Mouse (Mus musculus) layer of hippocampus, adult 11-12 months (tissue): ENCODE results near the gene Kif26a.

Source experiments
- DNase-seq: peaks from one replicate; pipeline ENCODE4 v3.0.0; 2022; ENCODE audit warnings: low spot score

Kif26a gene

DNA sequence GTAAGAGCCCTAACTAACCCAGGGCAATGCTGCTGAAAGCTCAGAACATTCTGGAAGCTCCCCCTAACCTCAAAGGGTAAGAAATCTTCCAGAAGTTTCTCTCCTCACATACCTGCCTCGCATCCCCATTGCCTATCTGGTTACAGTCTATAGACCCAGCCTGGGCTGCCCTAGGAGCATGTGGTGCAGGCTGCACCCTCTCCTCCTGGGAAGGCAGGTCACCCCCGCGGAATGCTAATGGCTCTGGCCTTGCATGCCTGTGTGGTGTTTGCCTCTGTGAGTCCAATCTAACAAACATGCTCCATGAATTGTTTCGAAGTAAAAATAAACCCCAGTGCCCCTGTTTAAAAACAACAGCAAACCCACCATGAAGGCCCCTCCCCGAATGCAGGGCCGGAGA lies 75.3 kb downstream of the Kif26a start:
- no peak for DNase-seq

DNA sequence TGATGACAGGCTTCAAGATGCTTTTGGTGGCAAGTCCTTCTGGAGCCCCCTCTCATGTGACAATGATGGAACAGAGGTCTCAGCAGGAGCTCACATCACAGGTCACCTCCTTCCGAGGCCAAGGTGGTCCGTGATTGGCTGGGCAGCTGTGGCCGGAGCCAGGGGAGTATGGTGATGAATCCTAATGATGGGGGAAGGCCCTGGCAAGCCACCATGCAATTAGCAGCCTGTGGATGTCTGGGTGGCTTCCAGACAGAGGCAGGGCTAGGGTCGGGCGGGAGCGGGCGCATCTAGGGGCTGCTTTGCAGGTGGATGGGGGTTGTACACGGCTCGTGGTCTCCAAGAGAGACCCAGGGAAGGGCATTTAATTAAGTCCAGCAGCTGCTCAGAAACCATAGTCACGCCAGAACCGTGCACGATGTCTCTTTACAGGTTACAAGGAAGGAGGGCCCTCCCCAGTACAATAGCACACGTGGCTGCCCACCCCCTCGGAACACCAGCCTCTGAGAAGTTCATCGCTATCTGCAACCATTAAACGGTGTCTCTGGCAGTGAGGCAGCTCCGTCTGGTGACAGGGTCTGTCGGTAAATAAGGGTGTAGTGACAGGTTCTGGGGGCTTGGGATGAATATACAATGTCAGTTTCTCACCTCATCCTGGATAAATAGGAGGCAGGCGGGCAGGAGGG lies 75.9 kb downstream of the Kif26a start:
- DNase-seq = peak; percentile 25

DNA sequence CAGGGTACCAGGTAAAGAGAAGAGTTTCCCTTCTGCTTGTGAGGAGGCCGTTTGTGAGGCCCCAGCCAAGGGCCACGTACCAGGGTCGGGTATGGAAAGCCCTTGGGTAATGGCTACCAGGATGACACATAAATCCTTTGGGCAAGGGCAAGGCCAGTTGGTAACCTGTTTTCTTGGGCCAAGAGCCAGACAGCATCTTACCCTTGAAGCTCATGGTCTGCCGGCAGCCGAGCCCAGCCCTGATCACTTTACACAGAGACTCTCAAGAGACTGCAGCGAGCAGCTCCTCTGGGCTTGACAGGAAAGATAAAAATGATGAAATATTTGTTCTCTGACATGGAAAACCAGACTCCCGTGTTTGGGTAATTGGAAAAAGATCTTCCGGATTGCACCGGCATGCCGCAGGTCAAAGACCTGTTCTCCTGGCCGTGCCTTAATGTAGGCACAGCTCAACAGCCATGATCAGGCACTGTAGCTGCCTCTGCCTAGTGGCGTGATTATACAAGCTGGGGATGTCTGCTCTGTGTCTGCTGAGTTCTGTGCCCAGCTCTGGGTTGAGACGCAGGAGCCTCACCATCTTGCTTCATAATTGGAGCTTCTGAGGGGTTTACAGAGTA lies 77.8 kb downstream of the Kif26a start:
- DNase-seq = no peak

DNA sequence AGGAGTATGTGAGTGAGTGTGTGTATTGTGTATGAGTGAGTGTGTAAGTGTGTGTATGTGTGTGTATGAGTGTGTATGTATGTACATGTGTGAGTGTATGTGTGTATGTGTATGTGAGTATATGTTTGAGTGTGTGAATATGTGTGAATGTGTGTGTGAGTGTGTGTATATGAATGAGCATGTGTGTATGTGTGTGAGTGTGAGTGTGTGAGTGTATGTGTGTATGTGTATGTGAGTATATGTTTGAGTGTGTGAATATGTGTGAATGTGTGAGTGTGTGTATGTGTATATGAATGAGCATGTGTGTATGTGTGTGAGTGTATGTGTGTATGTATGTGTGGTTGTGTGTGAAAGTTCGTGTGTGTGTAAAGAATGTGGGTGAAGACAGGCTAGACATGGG lies 80.2 kb downstream of the Kif26a start:
- no peak for DNase-seq

DNA sequence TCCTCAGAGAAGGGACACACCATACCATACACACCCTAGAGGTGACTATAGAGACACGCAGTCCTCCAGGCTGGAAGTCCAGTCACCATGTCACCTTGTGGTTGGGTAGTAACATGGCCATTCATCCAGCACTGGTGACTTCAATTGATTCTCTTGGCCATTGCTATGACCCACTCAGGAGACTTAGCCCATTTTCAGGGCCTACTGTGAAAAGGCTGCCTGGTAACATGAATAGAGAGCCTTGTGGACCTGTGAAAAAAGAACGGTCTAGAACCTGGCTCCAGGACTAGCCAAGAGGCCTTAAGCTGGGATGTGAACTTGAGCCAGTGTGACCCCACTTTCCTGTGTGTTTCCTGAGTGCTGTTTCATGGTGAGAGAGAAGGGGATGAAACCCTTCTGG lies 80.6 kb downstream of the Kif26a start:
- no peak for DNase-seq

DNA sequence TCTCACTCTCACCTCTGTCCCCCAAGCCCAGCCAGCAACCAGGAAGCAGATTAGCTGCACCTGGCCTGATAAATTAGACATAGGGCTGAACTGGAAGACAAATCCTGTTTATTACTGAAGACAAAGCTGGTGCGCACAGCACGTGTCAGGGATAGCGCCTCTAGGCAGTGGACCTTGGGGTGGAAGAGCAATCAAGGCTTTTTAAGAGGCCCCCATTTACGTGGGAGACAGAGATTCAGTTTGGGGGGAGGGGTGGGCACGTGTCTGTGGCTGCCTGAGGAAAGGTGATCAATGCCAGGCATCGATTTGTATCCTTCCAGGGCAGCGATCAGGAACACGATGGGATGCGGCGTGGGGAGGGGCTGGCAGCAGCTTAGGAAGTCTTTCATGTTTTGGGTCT lies 83.1 kb downstream of the Kif26a start:
- no peak for DNase-seq

DNA sequence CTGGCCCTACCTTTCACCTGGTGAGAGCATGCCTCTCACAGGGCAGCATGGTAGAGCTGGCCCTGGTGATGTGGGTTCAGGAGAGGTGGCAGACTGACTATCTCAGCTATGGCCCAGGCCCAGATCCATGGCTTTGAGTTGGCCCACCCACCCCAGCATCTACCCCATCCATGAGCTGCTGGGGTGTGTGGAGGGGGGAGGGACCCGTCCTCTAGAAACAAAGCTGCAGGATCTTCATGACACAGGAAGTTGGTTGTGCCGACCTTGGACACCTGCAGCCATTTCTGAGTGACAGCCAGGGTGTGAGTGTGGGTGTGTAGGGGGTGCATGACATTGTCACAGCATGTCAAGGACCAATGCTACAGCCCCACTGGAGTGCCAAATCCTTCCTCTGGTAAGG lies 84.2 kb downstream of the Kif26a start:
- DNase-seq = no peak
